In the genomic region with DNA sequence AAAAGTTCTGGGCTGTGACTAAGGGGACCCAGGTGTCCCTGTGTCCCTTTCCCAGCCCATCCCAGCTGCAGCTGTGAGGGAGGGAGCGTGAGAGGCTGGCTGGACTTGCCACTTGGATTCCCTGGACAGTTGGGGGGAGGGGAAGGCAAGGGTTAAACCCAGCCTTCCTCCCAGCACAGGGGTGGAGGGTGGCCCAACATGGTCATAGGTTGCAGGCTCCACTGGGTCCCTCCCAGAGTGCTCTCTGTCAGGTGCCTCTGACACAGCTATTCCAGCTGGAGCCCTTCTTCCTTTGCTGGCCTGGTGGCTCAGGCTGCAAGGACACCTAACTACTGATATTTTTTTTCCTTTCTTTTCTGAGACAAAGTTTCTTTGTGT, we compare ENCODE assay signal across 14 mouse cellular contexts. TPM values are rescaled to one million over a fixed set of nuclear protein-coding genes. Genes with fewer than 3 reads are reported as not detected.
DNase-seq lines count a peak whose midpoint lies in the region; ATAC-seq lines count a peak whose summit lies in the region.
"Had no signal": no experiment of that assay in that cellular context is flagged by ENCODE, and none has a peak within 500 bp of the region (broad histone marks: within the 10 kb centered on the region; RNA-seq: fewer than 3 reads in every experiment).

No protein-coding gene starts in this region.

- H3K27me3 ChIP-seq in intestine, embryonic 15.5 days (replicated peaks): peaks cover 1% of the 10 kb centered on the region; the same call in 1 of the 2 replicates
- H3K27me3 ChIP-seq in limb, embryonic 10.5 days (ENCODE audit: low read depth, poor library complexity, severe bottlenecking): peaks cover 21% of the 10 kb centered on the region

- intact Hi-C loops in gastrocnemius, postnatal 36 days (cut with DNase I): no loop called here

- 71% methylated on average over 1 of the region's 1 CpGs for WGBS in intestine, embryonic 15.5 days
- 79% methylated on average over 1 of the region's 1 CpGs for WGBS in limb, embryonic 10.5 days

- H3K4me2 ChIP-seq in intestine, embryonic 15.5 days (replicated peaks): no peak overlapping the region

- no peaks in the 10 kb centered on the region for H3K36me3 ChIP-seq in intestine, embryonic 15.5 days
- no peaks in the 10 kb centered on the region for H3K36me3 ChIP-seq in limb, embryonic 10.5 days

- DNase-seq in gastrocnemius, postnatal 25 days: peak; percentile 53
- DNase-seq in gastrocnemius, postnatal 36 days: no peak
- peak; percentile 15 for DNase-seq in adipocyte (ENCODE audit: low spot score)
- DNase-seq in limb, embryonic 10.5 days (ENCODE audit: low spot score): no peak
- no peak for DNase-seq in left cerebral cortex, adult 11 months (ENCODE audit: low spot score)
- no peak for DNase-seq in layer of hippocampus, adult 9-10 months (ENCODE audit: low spot score)
- DNase-seq in cerebellum, adult 8-10 months: no peak
- DNase-seq: right cerebral cortex, postnatal 14 days; thymus, postnatal 14 days had no signal

- peaks cover 18% of the 10 kb centered on the region; the same call in 1 of the 2 replicates for H3K4me1 ChIP-seq in intestine, embryonic 15.5 days (replicated peaks)
- H3K4me1 ChIP-seq in limb, embryonic 10.5 days: peaks cover 19% of the 10 kb centered on the region

- no peaks in the 10 kb centered on the region for H3K9me3 ChIP-seq in intestine, embryonic 15.5 days
- no peaks in the 10 kb centered on the region for H3K9me3 ChIP-seq in limb, embryonic 10.5 days (replicated peaks)

- peak; percentile 69 for ATAC-seq in intestine, embryonic 15.5 days

- H3K9ac ChIP-seq in intestine, embryonic 15.5 days: no peak overlapping the region

- H3K27ac ChIP-seq in intestine, embryonic 15.5 days: no peak overlapping the region
- H3K27ac ChIP-seq in limb, embryonic 10.5 days: peak overlapping the region; percentile 36; the same call in 1 of the 2 replicates
- H3K27ac ChIP-seq: left cerebral cortex, adult 2 months; macrophage had no signal

- no peak overlapping the region for H3K4me3 ChIP-seq in intestine, embryonic 15.5 days (replicated peaks)
- H3K4me3 ChIP-seq in limb, embryonic 10.5 days: no peak overlapping the region
- H3K4me3 ChIP-seq: left cerebral cortex, adult 2 months had no signal

RNA-seq across cellular contexts. Expression of a gene that starts 8.5 kb away (rescaled TPM):
- total RNA-seq in gastrocnemius, postnatal 25 days (2021): under 1 TPM; 0.64 to 0.67 TPM
- total RNA-seq in gastrocnemius, postnatal 36 days (2021): under 1 TPM; 0.48 to 0.86 TPM
- 1.3 and 1.7 TPM in 2 replicates for polyA plus RNA-seq in intestine, embryonic 15.5 days (2015; fragmentation: Nextera tagmentation; extraction: Ambion mirVana)
- 1.7 and 1.9 TPM in 2 replicates for polyA plus RNA-seq in limb, embryonic 10.5 days (2016; fragmentation: Nextera tagmentation; extraction: Ambion mirVana)
- polyA plus RNA-seq: macrophage had no signal

RNA-seq across cellular contexts. Expression of a gene that starts 33.0 kb away (rescaled TPM):
- not detected for total RNA-seq in gastrocnemius, postnatal 25 days (2021)
- not detected for total RNA-seq in gastrocnemius, postnatal 36 days (2021)
- not detected in 2 replicates for polyA plus RNA-seq in intestine, embryonic 15.5 days (2015; fragmentation: Nextera tagmentation; extraction: Ambion mirVana)
- polyA plus RNA-seq in limb, embryonic 10.5 days (2016; fragmentation: Nextera tagmentation; extraction: Ambion mirVana): 0.08 and 0.09 TPM in 2 replicates
- total RNA-seq: left cerebral cortex, adult 2 months had no signal
- polyA plus RNA-seq: gonadal fat pad, adult 2 months; macrophage had no signal

RNA-seq across cellular contexts. Expression of a gene that starts 35.5 kb away (rescaled TPM):
- total RNA-seq in gastrocnemius, postnatal 25 days (2021): 1 to 10 TPM in 1 of 2 experiments, under 1 TPM in 1; 0.91 to 1.1 TPM
- total RNA-seq in gastrocnemius, postnatal 36 days (2021): 1 to 10 TPM in 1 of 2 experiments, under 1 TPM in 1; 0.72 to 1.3 TPM
- polyA plus RNA-seq in intestine, embryonic 15.5 days (2015; fragmentation: Nextera tagmentation; extraction: Ambion mirVana): 4.5 and 5.2 TPM in 2 replicates
- 6.4 and 7.6 TPM in 2 replicates for polyA plus RNA-seq in limb, embryonic 10.5 days (2016; fragmentation: Nextera tagmentation; extraction: Ambion mirVana)

RNA-seq across cellular contexts. Expression of a gene that starts 53.5 kb away (rescaled TPM):
- total RNA-seq in gastrocnemius, postnatal 25 days (2021): not detected
- not detected for total RNA-seq in gastrocnemius, postnatal 36 days (2021)
- 0.15 and 0.16 TPM in 2 replicates for polyA plus RNA-seq in intestine, embryonic 15.5 days (2015; fragmentation: Nextera tagmentation; extraction: Ambion mirVana)
- 0.10 TPM in 2 replicates for polyA plus RNA-seq in limb, embryonic 10.5 days (2016; fragmentation: Nextera tagmentation; extraction: Ambion mirVana)
- polyA plus RNA-seq: embryonic facial prominence, embryonic 11.5 days; macrophage had no signal

Comparison
In these comparisons a context has a peak if more than half of its experiments do, and no peak if none do; other contexts are left out.
1. DNase-seq: peak in gastrocnemius, postnatal 25 days (single experiment) and adipocyte (single experiment); none in gastrocnemius, postnatal 36 days (0 of 2), limb, embryonic 10.5 days (single experiment), left cerebral cortex, adult 11 months (single experiment), layer of hippocampus, adult 9-10 months (single experiment) and cerebellum, adult 8-10 months (single experiment).